Mouse (Mus musculus) ES-Bruce4 (cell line): ENCODE measurements around the gene Slc6a9.

ENCODE experiments used
- CTCF ChIP-seq: IDR thresholded peaks from one replicate; pipeline ENCODE4 v1.8.1; 2011; ENCODE audit warnings: low read depth, low read length
- EP300 ChIP-seq: IDR thresholded peaks from 2 replicates; pipeline ENCODE4 v1.6.1; 2011; ENCODE audit warnings: low read depth, low read length; ENCODE audit not compliant: insufficient read depth
- POLR2A ChIP-seq: IDR thresholded peaks from one replicate; pipeline ENCODE4 v1.8.1; 2011; ENCODE audit warnings: low read length; ENCODE audit not compliant: insufficient read depth

DNA sequence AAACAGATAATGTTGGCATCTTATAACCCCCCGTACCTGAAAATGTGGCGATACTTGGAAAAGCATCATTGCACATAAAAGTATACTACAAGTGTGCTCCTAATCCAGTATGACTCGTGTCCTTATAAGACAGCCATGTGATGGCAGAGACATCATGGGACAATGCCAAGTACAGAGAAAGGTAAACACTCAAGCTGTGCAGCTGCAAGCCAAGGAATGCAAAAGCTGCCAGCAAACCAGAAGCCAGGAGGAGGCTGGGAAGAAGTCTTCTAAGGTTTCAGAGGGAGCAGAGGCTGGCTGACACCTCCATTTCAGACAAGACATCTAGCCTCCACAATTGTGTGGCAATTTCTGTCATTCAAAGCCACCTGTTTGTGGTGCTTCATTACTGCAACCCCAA lies 71.9 kb downstream of the Slc6a9 start:
- no peak for TF ChIP-seq CTCF
- TF ChIP-seq POLR2A = no peak
- TF ChIP-seq EP300 = no peak
